Mouse (Mus musculus) limb, embryonic 15.5 days (tissue): ENCODE results near the gene Aqp9. TPM values are rescaled to one million over a fixed set of nuclear protein-coding genes. Genes with fewer than 3 reads are reported as not detected.

Source experiments
- ATAC-seq: fragments of 200-750 bp; cut with Nextera tagmentation; 2 replicates; pipeline ENCODE4 v1.8.0; 2017; ENCODE audit warnings: low read depth, moderate TSS enrichment; ENCODE audit not compliant: insufficient number of reproducible peaks, low FRiP score, low TSS enrichment
- H3K27ac ChIP-seq: fragments of 300-500 bp; sonication (generic); 2 replicates; pipeline ENCODE4 v1.5.1; 2015; ENCODE audit warnings: moderate library complexity, mild to moderate bottlenecking, inconsistent platforms
- H3K27me3 ChIP-seq: fragments of 300-500 bp; sonication (generic); 2 replicates; pipeline ENCODE4 v1.6.1; 2015; ENCODE audit warnings: inconsistent platforms
- H3K36me3 ChIP-seq: fragments of 300-500 bp; sonication (generic); 2 replicates; pipeline ENCODE4 v1.6.1; 2015; ENCODE audit warnings: inconsistent platforms
- H3K4me1 ChIP-seq: fragments of 300-500 bp; sonication (generic); 2 replicates; pipeline ENCODE4 v1.6.1; 2015; ENCODE audit warnings: inconsistent platforms
- H3K4me2 ChIP-seq: fragments of 300-500 bp; sonication (generic); 2 replicates; pipeline ENCODE4 v1.6.1; 2015; ENCODE audit warnings: mild to moderate bottlenecking, inconsistent platforms
- H3K4me3 ChIP-seq: fragments of 300-500 bp; sonication (generic); 2 replicates; pipeline ENCODE4 v1.5.1; 2015; ENCODE audit warnings: mild to moderate bottlenecking, inconsistent platforms
- H3K9ac ChIP-seq: fragments of 300-500 bp; sonication (generic); 2 replicates; pipeline ENCODE4 v1.6.1; 2015; ENCODE audit warnings: inconsistent platforms
- H3K9me3 ChIP-seq: fragments of 300-500 bp; sonication (generic); 2 replicates; pipeline ENCODE4 v1.6.1; 2016; ENCODE audit warnings: inconsistent platforms
- WGBS: fragments of 180-500 bp; shearing (Covaris S2); methylation state at CpG from one replicate; pipeline ENCODE4 v1.1.7; 2015; 5-methylcytosine and 5-hydroxymethylcytosine counted together
- polyA plus RNA-seq: library from polyadenylated mRNA; unstranded; fragments of >200 nt; fragmentation: Nextera tagmentation; extraction: Ambion mirVana; gene quantifications from 2 replicates; pipeline ENCODE4 v1.2.1, GENCODE M21; 2015

Gene Aqp9
- polyA plus RNA-seq, 1 experiment from 2014 or later = 0.50 TPM

DNA sequence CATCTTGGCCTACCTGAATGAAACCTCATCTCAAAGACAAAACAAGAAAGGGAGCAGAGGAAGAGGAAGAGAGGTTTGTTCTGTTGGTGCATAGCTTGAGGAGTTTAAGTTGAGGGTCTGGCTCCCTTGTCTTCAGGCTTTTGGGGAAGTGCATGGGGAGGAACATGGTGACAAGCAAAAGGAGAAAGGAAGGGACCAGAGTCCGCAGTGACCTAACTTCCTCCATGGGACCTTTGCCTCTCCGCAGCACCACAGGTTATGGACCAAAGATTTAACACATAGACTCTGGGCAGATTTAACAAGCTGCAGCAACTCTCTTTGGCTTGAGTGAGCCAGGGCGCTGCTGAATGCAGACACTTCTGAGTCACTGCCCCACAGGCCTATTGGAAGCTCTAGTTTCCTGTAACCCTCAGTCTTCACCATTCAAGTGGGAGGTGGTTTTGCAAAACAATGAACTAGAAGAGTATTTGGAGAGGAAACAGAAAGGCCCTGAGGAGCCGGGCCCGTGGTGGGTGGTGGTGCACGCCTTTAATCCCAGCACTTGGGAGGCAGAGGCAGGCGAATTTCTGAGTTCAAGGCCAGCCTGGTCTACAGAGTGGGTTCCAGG is 13.0 kb downstream of the Aqp9 start:
- no peaks in the 10 kb centered on the region for H3K4me1 ChIP-seq
- 82% methylated on average over 7 of the region's 7 CpGs for WGBS
- ATAC-seq = no peak
- H3K4me3 ChIP-seq = no peak overlapping the region
- no peaks in the 10 kb centered on the region for H3K36me3 ChIP-seq
- H3K9ac ChIP-seq = no peak overlapping the region
- no peak overlapping the region for H3K4me2 ChIP-seq
- H3K27me3 ChIP-seq = no peaks in the 10 kb centered on the region
- H3K9me3 ChIP-seq = no peaks in the 10 kb centered on the region
- no peak overlapping the region for H3K27ac ChIP-seq

DNA sequence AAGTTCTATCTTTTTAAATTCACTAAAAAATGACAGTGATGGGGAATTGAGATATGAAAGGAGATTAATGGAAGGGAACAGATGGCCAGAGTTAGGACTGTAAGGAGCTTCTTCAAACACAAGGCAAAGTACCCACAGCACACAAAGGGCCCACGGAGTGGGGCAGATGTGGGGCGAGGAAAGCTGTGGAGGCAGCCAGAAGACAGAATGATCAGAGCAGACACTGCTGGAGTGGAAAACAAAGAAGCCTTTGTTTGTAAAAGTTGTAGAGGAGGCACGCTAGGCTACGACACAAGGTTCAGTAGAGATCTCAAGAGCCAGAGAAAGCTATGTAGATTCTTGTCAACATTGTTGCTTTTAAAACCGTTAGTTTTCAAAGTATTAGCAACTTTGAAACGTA is 17.1 kb downstream of the Aqp9 start:
- Histone ChIP-seq H3K36me3 (no peaks in the 10 kb centered on the region), H3K4me3 (no peak overlapping the region), H3K9me3 (no peaks in the 10 kb centered on the region), H3K9ac (no peak overlapping the region), H3K4me1 (no peaks in the 10 kb centered on the region), H3K27me3 (no peaks in the 10 kb centered on the region), H3K4me2 (no peak overlapping the region), H3K27ac (no peak overlapping the region)
- 75% methylated on average over 6 of the region's 6 CpGs for WGBS
- ATAC-seq = no peak

DNA sequence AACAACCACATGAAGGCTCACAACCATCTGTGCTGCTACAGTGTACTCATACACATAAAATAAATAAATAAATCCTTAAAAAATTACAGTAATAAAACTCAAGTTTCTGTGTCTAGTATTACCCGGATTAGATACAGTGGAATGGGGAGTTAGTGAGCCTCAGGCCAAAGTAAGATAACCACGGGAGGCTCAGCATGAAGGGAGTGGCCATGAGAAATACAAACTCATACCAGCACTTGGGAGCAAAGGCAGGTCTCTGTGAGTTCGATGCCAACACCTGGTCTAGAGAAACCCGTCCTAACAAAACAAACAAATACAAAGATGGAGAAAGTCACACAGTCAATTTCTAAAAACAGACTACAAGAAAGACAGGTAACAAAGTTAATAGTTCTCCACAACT is 18.3 kb downstream of the Aqp9 start:
- Histone ChIP-seq H3K27ac (no peak overlapping the region), H3K4me3 (no peak overlapping the region), H3K36me3 (no peaks in the 10 kb centered on the region), H3K27me3 (no peaks in the 10 kb centered on the region), H3K4me2 (no peak overlapping the region), H3K9me3 (no peaks in the 10 kb centered on the region), H3K9ac (no peak overlapping the region), H3K4me1 (no peaks in the 10 kb centered on the region)
- WGBS = 69% methylated on average over 4 of the region's 4 CpGs
- no peak for ATAC-seq

DNA sequence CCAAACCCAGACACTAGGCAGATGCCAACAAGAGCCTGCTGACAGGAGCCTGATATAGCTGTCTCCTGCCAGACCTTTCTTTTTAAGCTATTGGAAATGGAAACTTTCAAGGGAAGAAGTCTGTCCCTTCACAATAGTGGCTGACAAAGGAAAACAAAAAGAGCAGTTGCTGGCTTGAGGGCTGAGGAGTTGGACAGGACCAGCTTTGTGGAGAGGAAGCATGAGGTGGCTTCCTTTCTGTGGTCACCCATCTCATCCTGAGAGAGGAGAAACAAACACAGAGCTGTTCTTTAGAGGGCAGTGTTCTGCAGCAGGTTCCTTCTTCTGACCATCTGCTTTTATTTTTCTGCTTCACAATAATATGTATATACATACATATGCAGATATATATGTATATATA is 19.6 kb downstream of the Aqp9 start:
- Histone ChIP-seq H3K9ac (no peak overlapping the region), H3K4me1 (no peaks in the 10 kb centered on the region), H3K4me2 (no peak overlapping the region), H3K27me3 (no peaks in the 10 kb centered on the region), H3K36me3 (no peaks in the 10 kb centered on the region), H3K9me3 (no peaks in the 10 kb centered on the region), H3K4me3 (no peak overlapping the region), H3K27ac (no peak overlapping the region)
- no peak for ATAC-seq

DNA sequence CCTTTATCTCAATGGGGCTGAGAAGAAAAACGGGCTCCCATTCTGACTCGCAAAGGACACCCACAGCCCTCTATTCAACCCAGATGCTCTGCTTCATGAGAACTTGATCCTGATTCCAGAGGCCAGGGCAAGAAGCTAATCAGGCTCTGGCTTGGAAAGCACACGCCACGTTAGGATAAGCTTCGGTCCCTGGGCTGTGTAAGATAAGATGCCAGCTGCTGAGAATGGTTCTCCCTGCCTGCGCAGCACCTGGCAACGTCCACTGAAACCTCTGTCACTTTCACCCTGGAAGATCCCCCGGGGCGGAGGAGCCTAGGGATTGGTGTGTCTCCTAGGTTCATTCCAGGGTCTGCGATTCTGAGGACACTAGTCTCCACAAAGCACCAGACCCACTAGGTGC is 22.3 kb downstream of the Aqp9 start:
- H3K27ac ChIP-seq = no peak overlapping the region
- no peaks in the 10 kb centered on the region for H3K9me3 ChIP-seq
- H3K9ac ChIP-seq = no peak overlapping the region
- no peak for ATAC-seq
- no peak overlapping the region for H3K4me2 ChIP-seq
- 80% methylated on average over 10 of the region's 10 CpGs for WGBS
- no peak overlapping the region for H3K4me3 ChIP-seq
- no peaks in the 10 kb centered on the region for H3K36me3 ChIP-seq
- H3K27me3 ChIP-seq = no peaks in the 10 kb centered on the region
- no peaks in the 10 kb centered on the region for H3K4me1 ChIP-seq

DNA sequence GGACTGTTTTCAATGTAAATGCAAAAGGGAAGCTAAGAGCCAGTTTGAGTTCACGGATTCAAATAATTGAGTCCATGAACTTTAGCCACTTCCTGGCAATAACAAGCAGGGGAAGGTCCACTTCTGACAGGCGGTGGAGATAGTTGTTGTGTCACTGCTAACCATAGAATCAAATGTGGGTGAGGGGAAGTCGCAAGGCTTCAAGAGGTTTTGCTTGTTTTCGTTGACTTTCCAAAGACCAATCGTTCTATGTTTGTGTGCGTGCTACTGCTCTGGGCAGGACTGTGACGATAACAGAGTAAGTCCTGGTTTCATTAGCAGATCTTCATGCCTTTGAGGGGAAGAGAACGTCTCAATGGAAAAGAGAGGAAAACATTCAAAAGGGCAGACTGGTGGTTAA is 28.3 kb downstream of the Aqp9 start:
- Histone ChIP-seq H3K9me3 (no peaks in the 10 kb centered on the region), H3K4me2 (no peak overlapping the region), H3K36me3 (no peaks in the 10 kb centered on the region), H3K9ac (no peak overlapping the region), H3K27me3 (no peaks in the 10 kb centered on the region), H3K4me3 (no peak overlapping the region), H3K4me1 (no peaks in the 10 kb centered on the region), H3K27ac (no peak overlapping the region)
- no peak for ATAC-seq
- 83% methylated on average over 8 of the region's 8 CpGs for WGBS

DNA sequence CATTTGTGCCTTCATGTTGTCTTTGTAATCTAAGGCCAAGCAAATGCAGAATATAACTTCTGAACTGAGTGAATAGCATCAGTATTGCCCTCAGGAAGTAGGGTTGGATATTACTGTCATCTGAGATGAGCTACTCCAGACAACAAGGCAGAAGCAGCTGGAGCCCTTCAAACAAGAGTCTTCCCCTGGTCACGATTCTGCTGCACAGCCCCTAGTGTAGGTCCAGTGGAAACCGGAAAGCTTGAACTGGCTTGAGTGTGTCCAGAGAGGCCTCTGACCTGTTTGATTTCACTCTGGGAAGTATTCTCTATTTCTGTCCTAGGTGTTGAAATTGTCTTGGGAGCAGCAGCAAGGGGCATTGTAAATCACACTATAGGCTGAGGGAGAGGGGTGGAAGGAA is 29.5 kb downstream of the Aqp9 start:
- Histone ChIP-seq H3K4me1 (no peaks in the 10 kb centered on the region), H3K4me3 (no peak overlapping the region), H3K27me3 (no peaks in the 10 kb centered on the region), H3K9ac (no peak overlapping the region), H3K36me3 (no peaks in the 10 kb centered on the region), H3K4me2 (no peak overlapping the region), H3K27ac (no peak overlapping the region), H3K9me3 (no peaks in the 10 kb centered on the region)
- 88% methylated on average over 2 of the region's 2 CpGs for WGBS
- no peak for ATAC-seq

DNA sequence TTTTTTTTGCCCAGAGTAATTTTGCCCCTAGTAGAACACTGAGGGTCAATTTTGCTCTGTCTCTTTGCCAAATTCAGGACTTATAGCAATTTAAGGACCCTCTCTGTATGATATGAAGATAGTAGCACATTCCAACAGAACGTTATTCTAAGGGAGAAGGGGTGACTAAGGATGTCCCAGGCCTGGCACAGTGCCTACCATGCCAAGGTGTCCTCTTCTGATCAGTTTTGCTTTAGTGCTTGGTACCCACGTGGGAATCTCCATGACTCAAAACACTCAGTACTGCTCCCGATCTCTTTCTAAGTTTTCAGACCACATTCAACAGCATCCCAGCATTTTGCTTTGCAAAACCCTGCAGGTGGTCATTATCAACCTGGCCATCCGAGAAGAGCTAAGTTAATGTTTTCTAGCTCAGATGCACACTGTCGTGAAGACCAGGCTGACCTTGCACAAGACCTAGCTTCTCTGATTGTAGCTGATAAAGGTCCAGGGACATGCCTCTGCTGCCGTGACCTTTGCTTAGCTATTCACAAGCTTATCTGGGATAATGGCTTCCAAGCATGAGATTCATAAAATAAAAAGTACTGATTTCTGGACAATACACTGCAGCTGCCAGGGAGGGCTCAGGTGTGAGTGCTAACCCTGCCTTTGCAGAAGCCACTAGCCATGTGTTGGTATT is 31.1 kb downstream of the Aqp9 start:
- no peaks in the 10 kb centered on the region for H3K9me3 ChIP-seq
- H3K4me1 ChIP-seq = no peaks in the 10 kb centered on the region
- ATAC-seq = no peak
- 77% methylated on average over 6 of the region's 6 CpGs for WGBS
- no peaks in the 10 kb centered on the region for H3K27me3 ChIP-seq
- H3K9ac ChIP-seq = no peak overlapping the region
- no peak overlapping the region for H3K4me3 ChIP-seq
- H3K27ac ChIP-seq = no peak overlapping the region
- no peak overlapping the region for H3K4me2 ChIP-seq
- no peaks in the 10 kb centered on the region for H3K36me3 ChIP-seq

DNA sequence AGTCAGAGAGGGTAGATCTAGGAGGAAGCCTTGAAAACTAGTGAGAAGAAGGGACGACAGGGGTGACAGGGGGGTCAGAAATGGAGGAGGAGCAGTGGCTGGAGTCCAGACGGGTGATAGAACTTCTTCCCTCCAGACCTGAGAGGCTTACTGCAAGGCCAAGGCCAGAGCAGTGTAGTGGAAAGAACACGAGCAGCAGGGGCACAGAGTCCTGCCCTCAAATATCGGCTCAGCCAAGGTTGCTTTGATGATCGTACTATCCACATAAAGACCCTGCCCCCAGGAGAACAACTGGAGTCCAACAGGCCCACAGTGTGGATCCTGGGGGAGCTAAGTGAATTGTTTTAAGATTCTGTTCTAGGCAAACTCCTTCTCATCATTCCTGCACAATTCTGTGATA is 33.4 kb downstream of the Aqp9 start:
- H3K27ac ChIP-seq = no peak overlapping the region
- no peaks in the 10 kb centered on the region for H3K4me1 ChIP-seq
- no peak for ATAC-seq
- 77% methylated on average over 5 of the region's 5 CpGs for WGBS
- H3K36me3 ChIP-seq = no peaks in the 10 kb centered on the region
- H3K27me3 ChIP-seq = no peaks in the 10 kb centered on the region
- no peak overlapping the region for H3K9ac ChIP-seq
- no peaks in the 10 kb centered on the region for H3K9me3 ChIP-seq
- no peak overlapping the region for H3K4me2 ChIP-seq
- H3K4me3 ChIP-seq = no peak overlapping the region

DNA sequence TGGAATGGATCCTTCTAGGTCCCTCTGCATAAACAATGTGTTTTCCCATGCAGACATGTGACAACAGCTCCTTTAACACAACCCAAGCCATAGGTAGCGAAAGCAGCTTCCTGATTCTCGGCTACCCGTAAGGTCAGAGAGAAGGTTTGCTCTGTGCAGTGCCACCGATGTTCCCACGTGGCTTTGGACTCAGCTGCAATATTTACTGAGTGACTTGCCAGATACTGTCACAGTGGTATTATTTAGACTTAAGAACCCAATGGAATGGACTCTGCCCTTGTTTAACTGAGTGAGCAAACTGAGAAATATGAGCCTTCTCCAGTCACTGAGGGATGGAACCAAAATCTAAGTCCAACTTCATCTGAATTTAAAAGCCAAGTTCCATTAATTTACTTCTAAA is 35.3 kb downstream of the Aqp9 start:
- Histone ChIP-seq H3K4me3 (no peak overlapping the region), H3K9ac (no peak overlapping the region), H3K27ac (no peak overlapping the region), H3K4me2 (no peak overlapping the region), H3K9me3 (no peaks in the 10 kb centered on the region), H3K27me3 (peaks cover 3% of the 10 kb centered on the region; the same call in 1 of the 2 replicates), H3K4me1 (no peaks in the 10 kb centered on the region), H3K36me3 (no peaks in the 10 kb centered on the region)
- ATAC-seq = no peak
- WGBS = 85% methylated on average over 5 of the region's 5 CpGs

DNA sequence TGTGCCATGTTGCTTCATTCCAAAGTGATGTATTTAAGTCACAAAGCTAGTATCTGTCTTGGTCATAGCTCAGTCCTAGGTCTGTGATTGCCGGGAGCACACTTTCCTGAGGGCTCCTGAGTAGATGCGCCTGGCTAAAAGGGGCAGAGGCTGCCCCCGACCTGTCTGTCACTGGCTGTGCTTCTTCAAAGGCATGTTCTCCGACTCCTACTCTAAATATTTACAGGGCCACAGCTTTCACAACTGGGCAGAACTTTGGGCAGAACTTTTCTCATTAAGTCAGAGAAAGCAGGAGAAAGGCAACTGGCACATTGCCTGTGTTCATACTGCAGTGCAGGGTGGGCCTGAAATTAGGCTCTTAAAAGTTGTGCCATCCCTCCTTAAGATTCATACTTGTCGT is 36.7 kb downstream of the Aqp9 start:
- Histone ChIP-seq H3K4me3 (no peak overlapping the region), H3K4me2 (no peak overlapping the region), H3K27ac (no peak overlapping the region), H3K9me3 (no peaks in the 10 kb centered on the region), H3K36me3 (no peaks in the 10 kb centered on the region), H3K9ac (no peak overlapping the region), H3K27me3 (peaks cover 6% of the 10 kb centered on the region; the same call in 1 of the 2 replicates), H3K4me1 (no peaks in the 10 kb centered on the region)
- WGBS = 54% methylated on average over 5 of the region's 5 CpGs
- ATAC-seq = no peak

DNA sequence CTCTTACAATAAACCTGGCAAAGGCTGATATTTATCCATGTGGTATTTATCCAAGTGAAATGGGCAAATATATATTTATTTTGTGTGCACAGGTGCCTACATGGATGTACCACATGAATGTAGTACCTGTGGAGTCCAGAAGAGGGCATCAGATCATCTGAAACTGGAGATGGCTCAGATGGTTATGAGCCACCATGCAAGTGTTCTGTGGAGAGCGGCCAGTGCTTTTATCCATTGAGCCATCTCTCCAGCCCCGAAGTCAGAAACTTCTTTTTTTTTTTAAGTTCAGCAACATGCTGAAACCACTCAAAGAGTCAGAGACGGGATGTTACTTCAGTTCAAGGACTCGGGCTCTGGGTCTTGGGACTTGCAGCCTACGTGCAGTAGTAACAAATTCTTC is 39.6 kb downstream of the Aqp9 start:
- no peaks in the 10 kb centered on the region for H3K4me1 ChIP-seq
- no peak for ATAC-seq
- no peak overlapping the region for H3K9ac ChIP-seq
- no peaks in the 10 kb centered on the region for H3K9me3 ChIP-seq
- WGBS = 60% methylated on average over 5 of the region's 5 CpGs
- H3K4me3 ChIP-seq = no peak overlapping the region
- no peak overlapping the region for H3K4me2 ChIP-seq
- no peaks in the 10 kb centered on the region for H3K36me3 ChIP-seq
- peaks cover 16% of the 10 kb centered on the region; the same call in 1 of the 2 replicates for H3K27me3 ChIP-seq
- no peak overlapping the region for H3K27ac ChIP-seq

DNA sequence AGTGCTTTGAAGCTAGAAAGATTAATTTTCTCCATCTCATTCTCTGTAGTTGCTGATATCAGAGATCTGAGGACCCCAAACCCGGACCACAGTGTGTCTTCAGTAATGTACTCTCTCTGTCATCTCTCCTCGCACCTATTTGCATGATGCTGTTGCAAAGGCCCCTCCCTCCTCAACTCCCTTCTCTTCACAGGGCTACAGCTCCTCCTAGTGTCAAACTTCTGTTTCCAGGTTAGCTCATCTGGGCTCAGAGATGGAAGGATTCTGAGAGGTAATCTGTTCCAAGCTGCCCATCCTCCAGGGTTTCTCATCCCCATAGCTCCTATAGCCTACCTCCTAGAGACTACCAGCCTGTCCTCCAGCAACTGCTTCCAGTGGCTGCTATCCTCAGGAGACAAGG is 42.3 kb downstream of the Aqp9 start:
- Histone ChIP-seq H3K4me3 (no peak overlapping the region), H3K27me3 (peaks cover 16% of the 10 kb centered on the region; the same call in 1 of the 2 replicates), H3K36me3 (no peaks in the 10 kb centered on the region), H3K27ac (no peak overlapping the region), H3K4me1 (no peaks in the 10 kb centered on the region), H3K9me3 (no peaks in the 10 kb centered on the region), H3K9ac (no peak overlapping the region), H3K4me2 (no peak overlapping the region)
- WGBS = 23% methylated on average over 2 of the region's 2 CpGs
- ATAC-seq = no peak
